Mouse (Mus musculus): Measurements from ENCODE around the gene Catip. TPM values are rescaled to one million over a fixed set of nuclear protein-coding genes. Genes with fewer than 3 reads are reported as not detected.
"Not testable (repeated sequence)": the region's sequence is repeated elsewhere in the genome, so short reads cannot be mapped to it uniquely, and the experiment has no call there.

Gene Catip
- under 1 TPM in 1 of 2 experiments, not detected in 1; 0.12 TPM for total RNA-seq (2021)
- long read RNA-seq, experiment 1 = 0 reads
- long read RNA-seq, experiment 2 = 0 reads

- intact Hi-C loops (cut with DNase I) = loop anchor here (2.0 to 5.0 kb wide), 2 partner anchors 49 to 155 kb away; no protein-coding TSS in a partner anchor
- peak; percentile 49 to 55 for DNase-seq
Observed at GRCm38 (mm10) chr1:74361812-74362211, at the start of gene Catip. Gene Catip (plus strand): TSS chr1:74362108.

GRCm38 (mm10) chr1:74313049-74313692 lies 48.7 kb upstream of the Catip start:
- intact Hi-C loops (cut with DNase I) = loop anchor here (2.0 to 5.0 kb wide), 2 partner anchors 50 to 139 kb away; partner anchors contain the start of gene Catip
- DNase-seq = peak in 1 of 2 experiments; percentile 32

- intact Hi-C loops (cut with DNase I) = loop anchor here (5.0 kb wide), 1 partner anchor 138 kb away; no protein-coding TSS in a partner anchor
- DNase-seq = no peak
Observed at GRCm38 (mm10) chr1:74314796-74315195, 47.1 kb upstream of the Catip start.

- intact Hi-C loops (cut with DNase I) = no loop called here
- DNase-seq = no peak
Observed at GRCm38 (mm10) chr1:74316114-74316827, 45.6 kb upstream of the Catip start.

GRCm38 (mm10) chr1:74318711-74319110 lies 43.2 kb upstream of the Catip start:
- no peak for DNase-seq
- intact Hi-C loops (cut with DNase I) = no loop called here

- no peak for DNase-seq
- intact Hi-C loops (cut with DNase I) = no loop called here
Observed at GRCm38 (mm10) chr1:74321396-74321795, 40.5 kb upstream of the Catip start.

- DNase-seq; intact Hi-C loops (cut with DNase I): not testable (repeated sequence)
Observed at GRCm38 (mm10) chr1:74326916-74327315, 35.0 kb upstream of the Catip start.

GRCm38 (mm10) chr1:74329899-74330431 lies 31.9 kb upstream of the Catip start:
- no peak for DNase-seq
- intact Hi-C loops (cut with DNase I) = no loop called here

GRCm38 (mm10) chr1:74331046-74331681 lies 30.7 kb upstream of the Catip start:
- DNase-seq = no peak
- intact Hi-C loops (cut with DNase I) = no loop called here

GRCm38 (mm10) chr1:74332241-74332763 lies 29.6 kb upstream of the Catip start:
- DNase-seq = peak; percentile 91 to 92

GRCm38 (mm10) chr1:74332930-74333329 lies 29.0 kb upstream of the Catip start:
- no peak for DNase-seq
- intact Hi-C loops (cut with DNase I) = no loop called here

More at GRCm38 (mm10) chr1:74332241-74332763, 29.6 kb upstream of the Catip start:
- intact Hi-C loops (cut with DNase I) = no loop called here

- no peak for DNase-seq
- intact Hi-C loops (cut with DNase I) = no loop called here
Observed at GRCm38 (mm10) chr1:74334607-74335006, 27.3 kb upstream of the Catip start.

GRCm38 (mm10) chr1:74335033-74335432 lies 26.9 kb upstream of the Catip start:
- no peak for DNase-seq
- intact Hi-C loops (cut with DNase I) = no loop called here

GRCm38 (mm10) chr1:74335436-74336170 lies 26.3 kb upstream of the Catip start:
- DNase-seq = peak in 1 of 2 experiments; percentile 35
- intact Hi-C loops (cut with DNase I) = no loop called here

GRCm38 (mm10) chr1:74337241-74337771 lies 24.6 kb upstream of the Catip start:
- intact Hi-C loops (cut with DNase I) = no loop called here
- no peak for DNase-seq

- intact Hi-C loops (cut with DNase I) = no loop called here
- no peak for DNase-seq
Observed at GRCm38 (mm10) chr1:74338013-74338412, 23.9 kb upstream of the Catip start.

- intact Hi-C loops (cut with DNase I) = no loop called here
- no peak for DNase-seq
Observed at GRCm38 (mm10) chr1:74338626-74339025, 23.3 kb upstream of the Catip start.

GRCm38 (mm10) chr1:74339917-74340316 lies 22.0 kb upstream of the Catip start:
- DNase-seq = no peak
- intact Hi-C loops (cut with DNase I) = no loop called here

- intact Hi-C loops (cut with DNase I) = no loop called here
- DNase-seq = peak; percentile 60 to 69
Observed at GRCm38 (mm10) chr1:74340361-74340764, 21.5 kb upstream of the Catip start.

GRCm38 (mm10) chr1:74340992-74341391 lies 20.9 kb upstream of the Catip start:
- DNase-seq; intact Hi-C loops (cut with DNase I): not testable (repeated sequence)

Measured in gastrocnemius, postnatal 36 days (tissue).